9 mouse cellular contexts compared by ENCODE assay signal in the genomic region with DNA sequence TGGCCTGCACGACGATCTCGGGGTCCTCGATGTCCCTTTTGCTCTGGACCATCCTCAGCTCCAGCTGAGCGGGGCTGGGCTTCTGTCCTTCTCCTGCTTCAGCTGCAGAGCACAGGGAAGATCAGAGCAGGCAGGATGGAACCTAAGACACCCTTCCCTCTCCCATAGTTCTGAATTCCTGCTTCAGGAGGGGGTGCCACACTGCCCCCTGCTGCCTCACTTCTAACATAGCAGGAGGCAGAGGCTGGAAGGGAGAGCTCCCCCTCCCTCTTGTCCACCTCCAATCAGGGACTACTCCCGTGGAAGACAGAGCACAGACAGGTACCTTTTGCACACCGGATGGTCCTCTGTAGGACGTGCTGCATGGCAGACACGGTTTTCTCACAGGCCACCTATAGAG. TPM values are rescaled to one million over a fixed set of nuclear protein-coding genes. Genes with fewer than 3 reads are reported as not detected.
DNase-seq lines count a peak whose midpoint lies in the region; ATAC-seq and TF ChIP-seq lines count a peak whose summit lies in the region.
"Had no signal": no experiment of that assay in that cellular context is flagged by ENCODE, and none has a peak within 500 bp of the region (broad histone marks: within the 10 kb centered on the region; RNA-seq: fewer than 3 reads in every experiment).

No protein-coding gene starts in this region.

- H3K9me3 ChIP-seq in liver, embryonic 11.5 days (ENCODE audit: control insufficient read depth, low read length) = no peaks in the 10 kb centered on the region
- H3K9me3 ChIP-seq in liver, embryonic 14.5 days (ENCODE audit: control insufficient read depth, low read length) = no peaks in the 10 kb centered on the region
- H3K9me3 ChIP-seq in heart, embryonic 10.5 days = no peaks in the 10 kb centered on the region

- H3K4me1 ChIP-seq in liver, embryonic 11.5 days (replicated peaks; ENCODE audit: control insufficient read depth, insufficient read depth, low read length) = no peaks in the 10 kb centered on the region
- no peaks in the 10 kb centered on the region for H3K4me1 ChIP-seq in liver, embryonic 14.5 days (replicated peaks; ENCODE audit: control insufficient read depth in 2 of 2, insufficient read depth in 2 of 2, low read length in 1 of 2)
- no peaks in the 10 kb centered on the region for H3K4me1 ChIP-seq in heart, embryonic 10.5 days

- no peak overlapping the region for H3K27ac ChIP-seq in liver, embryonic 11.5 days (ENCODE audit: low read depth, low read length)
- no peak overlapping the region for H3K27ac ChIP-seq in liver, embryonic 14.5 days
- H3K27ac ChIP-seq in heart, embryonic 10.5 days = no peak overlapping the region

- no peak for TF ChIP-seq EP300 in liver, embryonic 14.5 days (IDR thresholded peaks at IDR 0.05; ENCODE audit: low read depth)

- TF ChIP-seq CTCF in liver, embryonic 14.5 days (IDR thresholded peaks at IDR 0.05; ENCODE audit: low read depth) = peak; percentile 85

- no peak overlapping the region for H3K4me2 ChIP-seq in liver, embryonic 11.5 days
- H3K4me2 ChIP-seq in liver, embryonic 14.5 days (ENCODE audit: low read depth) = no peak overlapping the region

- no peak for ATAC-seq in liver, embryonic 11.5 days (replicated peaks; ENCODE audit: low FRiP score)
- no peak for ATAC-seq in liver, embryonic 14.5 days (ENCODE audit: insufficient read depth)

- H3K27me3 ChIP-seq in liver, embryonic 11.5 days (replicated peaks; ENCODE audit: control insufficient read depth, insufficient read depth, low read length) = no peaks in the 10 kb centered on the region
- H3K27me3 ChIP-seq in liver, embryonic 14.5 days (ENCODE audit: control insufficient read depth, insufficient read depth, low read length) = no peaks in the 10 kb centered on the region
- no peaks in the 10 kb centered on the region for H3K27me3 ChIP-seq in heart, embryonic 10.5 days (ENCODE audit: insufficient read depth, poor library complexity, severe bottlenecking)

- peak; percentile 40 to 45 for DNase-seq in cerebellum, postnatal 10 days
- no peak for DNase-seq in cerebellum, postnatal 36 days
- DNase-seq in liver = peak; percentile 29
- no peak for DNase-seq in liver, embryonic 11.5 days (ENCODE audit: low spot score)
- DNase-seq in ES-CJ7 (ENCODE audit: low read depth, low spot score) = peak; percentile 46
- DNase-seq in liver, embryonic 14.5 days (ENCODE audit: low read depth in 3 of 3, low spot score in 3 of 3) = no peak
- DNase-seq in frontal cortex, postnatal 25 days (ENCODE audit: low spot score in 2 of 2) = no peak
- DNase-seq in heart, embryonic 10.5 days (ENCODE audit: low spot score) = no peak

- WGBS in liver, embryonic 11.5 days = 60% methylated on average over 9 of the region's 9 CpGs
- whole genome bisulfite sequencing in liver, embryonic 14.5 days (ENCODE audit: insufficient replicate concordance) = 56% methylated on average over 9 of the region's 9 CpGs
- 69% methylated on average over 9 of the region's 9 CpGs for WGBS in heart, embryonic 10.5 days

- H3K36me3 ChIP-seq in liver, embryonic 11.5 days (ENCODE audit: control insufficient read depth, insufficient read depth, low read length) = peaks cover 13% of the 10 kb centered on the region; the same call in 1 of the 2 replicates
- no peaks in the 10 kb centered on the region for H3K36me3 ChIP-seq in liver, embryonic 14.5 days (replicated peaks; ENCODE audit: control insufficient read depth, insufficient read depth, low read depth)
- H3K36me3 ChIP-seq in heart, embryonic 10.5 days = peaks cover 18% of the 10 kb centered on the region; the same call in 1 of the 2 replicates

- H3K4me3 ChIP-seq in liver, embryonic 11.5 days (ENCODE audit: low read depth, low read length) = no peak overlapping the region
- no peak overlapping the region for H3K4me3 ChIP-seq in liver, embryonic 14.5 days (ENCODE audit: insufficient read depth in 1 of 2, low read depth in 2 of 2, low read length in 2 of 2)
- no peak overlapping the region for H3K4me3 ChIP-seq in heart, embryonic 10.5 days
- H3K4me3 ChIP-seq: erythroblast, embryonic 14.5 days had no signal

- H3K9ac ChIP-seq in liver, embryonic 11.5 days (ENCODE audit: low read depth, low read length) = no peak overlapping the region
- no peak overlapping the region for H3K9ac ChIP-seq in liver, embryonic 14.5 days (replicated peaks)

RNA-seq across cellular contexts. Expression of a gene that starts 15.3 kb away (rescaled TPM):
- polyA plus RNA-seq in liver, embryonic 11.5 days (2014; fragmentation: Nextera tagmentation; extraction: Ambion mirVana) = 134 and 148 TPM in 2 replicates
- 58.1 and 74.9 TPM in 2 replicates for polyA plus RNA-seq in liver, embryonic 14.5 days (2012; rRNA removed)
- 111 and 122 TPM in 2 replicates for polyA plus RNA-seq in liver, embryonic 14.5 days (2014; fragmentation: Nextera tagmentation; extraction: Ambion mirVana)
- polyA plus RNA-seq in heart, embryonic 10.5 days (2016; fragmentation: Nextera tagmentation; extraction: Ambion mirVana) = 117 and 136 TPM in 2 replicates

RNA-seq across cellular contexts. Expression of a gene that starts 24.0 kb away (rescaled TPM):
- polyA plus RNA-seq in liver, embryonic 11.5 days (2014; fragmentation: Nextera tagmentation; extraction: Ambion mirVana) = 10.6 and 11.3 TPM in 2 replicates
- 2.9 TPM in 2 replicates for polyA plus RNA-seq in liver, embryonic 14.5 days (2012; rRNA removed)
- 3.2 and 3.3 TPM in 2 replicates for polyA plus RNA-seq in liver, embryonic 14.5 days (2014; fragmentation: Nextera tagmentation; extraction: Ambion mirVana)
- 6.5 and 7.0 TPM in 2 replicates for polyA plus RNA-seq in heart, embryonic 10.5 days (2016; fragmentation: Nextera tagmentation; extraction: Ambion mirVana)

RNA-seq across cellular contexts. Expression of a gene that starts 28.0 kb away (rescaled TPM):
- 277 and 293 TPM in 2 replicates for polyA plus RNA-seq in liver, embryonic 11.5 days (2014; fragmentation: Nextera tagmentation; extraction: Ambion mirVana)
- 43.0 and 69.7 TPM in 2 replicates for polyA plus RNA-seq in liver, embryonic 14.5 days (2012; rRNA removed)
- polyA plus RNA-seq in liver, embryonic 14.5 days (2014; fragmentation: Nextera tagmentation; extraction: Ambion mirVana) = 79.8 and 89.7 TPM in 2 replicates
- polyA plus RNA-seq in heart, embryonic 10.5 days (2016; fragmentation: Nextera tagmentation; extraction: Ambion mirVana) = 271 and 283 TPM in 2 replicates

Comparison
In these comparisons a context has a peak if more than half of its experiments do, and no peak if none do; other contexts are left out.
1. DNase-seq: peak in cerebellum, postnatal 10 days (2 of 2), liver (single experiment) and ES-CJ7 (single experiment); none in cerebellum, postnatal 36 days (0 of 2), liver, embryonic 11.5 days (single experiment), liver, embryonic 14.5 days (0 of 3), frontal cortex, postnatal 25 days (0 of 2) and heart, embryonic 10.5 days (single experiment).